Mouse (Mus musculus) cerebellum, adult 2 months (tissue): Measurements from ENCODE around the gene Wnt7b.

Experiments used
- CTCF ChIP-seq: fragments of 200-500 bp; IDR thresholded peaks from 2 replicates; pipeline ENCODE4 v1.5.1; 2011; ENCODE audit warnings: low read depth, mild to moderate bottlenecking, control low read depth, low read length, moderate library complexity, borderline replicate concordance; ENCODE audit not compliant: insufficient read depth
- POLR2A ChIP-seq: fragments of 200-500 bp; IDR thresholded peaks from 2 replicates; pipeline ENCODE4 v1.6.1; 2011; ENCODE audit warnings: low read length, control low read depth, borderline replicate concordance; ENCODE audit not compliant: insufficient read depth

- TF ChIP-seq CTCF = no peak
- TF ChIP-seq POLR2A = no peak
Observed at GRCm38 (mm10) chr15:85538170-85538569, 44.1 kb downstream of the Wnt7b start.
